Mouse (Mus musculus): Measurements from ENCODE around the gene Upk1b. TPM values are rescaled to one million over a fixed set of nuclear protein-coding genes. Genes with fewer than 3 reads are reported as not detected.

The Upk1b gene
- total and polyA plus RNA-seq, 2 experiments from 2014 or later = 0.62 to 1.3 TPM

- ATAC-seq = no peak
Observed at GRCm38 (mm10) chr16:38724974-38725373, 75.2 kb downstream of the Upk1b start.

GRCm38 (mm10) chr16:38724256-38724655, 75.9 kb downstream of the Upk1b start:
- DNase-seq = no peak
- WGBS = 77% methylated on average over 8 of the region's 8 CpGs

More at GRCm38 (mm10) chr16:38724974-38725373, 75.2 kb downstream of the Upk1b start:
- Histone ChIP-seq H3K9me3 (ENCODE audit: low read length) (no peaks in the 10 kb centered on the region), H3K4me3 (ENCODE audit: low read depth, low read length) (no peak overlapping the region), H3K4me1 (ENCODE audit: insufficient read depth) (no peaks in the 10 kb centered on the region), H3K27ac (ENCODE audit: low read depth, low read length) (peak overlapping the region; percentile 29; the same call in 1 of the 2 replicates), H3K9ac (no peak overlapping the region), H3K4me2 (ENCODE audit: low read depth) (no peak overlapping the region), H3K27me3 (ENCODE audit: insufficient read depth, low read length) (no peaks in the 10 kb centered on the region), H3K36me3 (ENCODE audit: insufficient read depth) (no peaks in the 10 kb centered on the region)
- 53% methylated on average over 13 of the region's 13 CpGs for WGBS
- no peak for DNase-seq
- no peak for TF ChIP-seq CTCF (IDR thresholded peaks at IDR 0.05; ENCODE audit: low read depth)

More at GRCm38 (mm10) chr16:38724256-38724655, 75.9 kb downstream of the Upk1b start:
- no peak overlapping the region for H3K9ac ChIP-seq
- peak; percentile 72 for ATAC-seq
- no peak overlapping the region for H3K4me3 ChIP-seq (ENCODE audit: low read depth, low read length)
- no peak overlapping the region for H3K27ac ChIP-seq (ENCODE audit: low read depth, low read length)
- H3K4me1 ChIP-seq (ENCODE audit: insufficient read depth) = no peaks in the 10 kb centered on the region
- no peak overlapping the region for H3K4me2 ChIP-seq (ENCODE audit: low read depth)
- no peaks in the 10 kb centered on the region for H3K9me3 ChIP-seq (ENCODE audit: low read length)
- no peaks in the 10 kb centered on the region for H3K36me3 ChIP-seq (ENCODE audit: insufficient read depth)
- no peak for TF ChIP-seq CTCF (IDR thresholded peaks at IDR 0.05; ENCODE audit: low read depth)
- no peaks in the 10 kb centered on the region for H3K27me3 ChIP-seq (ENCODE audit: insufficient read depth, low read length)

Other genes starting within 250 kb of the Upk1b start
- 12.1 and 16.2 TPM in 2 replicates for gene Tmem39a, start 241.6 kb downstream of the Upk1b start, total RNA-seq (2014; rRNA removed)
- 14.4 and 16.2 TPM in 2 replicates for gene Tmem39a, start 241.6 kb downstream of the Upk1b start, polyA plus RNA-seq (2015; fragmentation: Nextera tagmentation; extraction: Ambion mirVana)
- gene Arhgap31, start 87.1 kb downstream of the Upk1b start, total RNA-seq (2014; rRNA removed) = 7.7 and 9.6 TPM in 2 replicates
- 1.8 and 2.4 TPM in 2 replicates for gene Arhgap31, start 87.1 kb downstream of the Upk1b start, polyA plus RNA-seq (2015; fragmentation: Nextera tagmentation; extraction: Ambion mirVana)
- 25.0 and 32.9 TPM in 2 replicates for gene B4galt4, start 58.1 kb downstream of the Upk1b start, total RNA-seq (2014; rRNA removed)
- gene B4galt4, start 58.1 kb downstream of the Upk1b start, polyA plus RNA-seq (2015; fragmentation: Nextera tagmentation; extraction: Ambion mirVana) = 26.6 and 27.3 TPM in 2 replicates
- not detected in 2 replicates for gene 4930435E12Rik, start 28.4 kb upstream of the Upk1b start, total RNA-seq (2014; rRNA removed)
- gene 4930435E12Rik, start 28.4 kb upstream of the Upk1b start, polyA plus RNA-seq (2015; fragmentation: Nextera tagmentation; extraction: Ambion mirVana) = not detected in 2 replicates
- gene Igsf11, start 92.3 kb upstream of the Upk1b start, total RNA-seq (2014; rRNA removed) = 10.8 and 12.2 TPM in 2 replicates
- gene Igsf11, start 92.3 kb upstream of the Upk1b start, polyA plus RNA-seq (2015; fragmentation: Nextera tagmentation; extraction: Ambion mirVana) = 1.8 and 2.6 TPM in 2 replicates

All from forebrain, postnatal 0 days (tissue).